ENCODE assay signal across 11 mouse cellular contexts in genomic region chr11:120820546-120820945, GRCm38 (mm10). TPM values are rescaled to one million over a fixed set of nuclear protein-coding genes. Genes with fewer than 3 reads are reported as not detected.
DNase-seq lines count a peak whose midpoint lies in the region; TF ChIP-seq lines count a peak whose summit lies in the region.
"Had no signal": no experiment of that assay in that cellular context is flagged by ENCODE, and none has a peak within 500 bp of the region (broad histone marks: within the 10 kb centered on the region; RNA-seq: fewer than 3 reads in every experiment).

No protein-coding gene starts in this region.

- H3K9me3 ChIP-seq in heart, embryonic 10.5 days = no peaks in the 10 kb centered on the region
- H3K9me3 ChIP-seq in E14TG2a.4 (ENCODE audit: low read length) = no peaks in the 10 kb centered on the region
- H3K9me3 ChIP-seq in limb, embryonic 10.5 days (replicated peaks) = no peaks in the 10 kb centered on the region

- no peak for TF ChIP-seq EP300 in heart, adult 2 months (IDR thresholded peaks at IDR 0.05; ENCODE audit: insufficient read depth, low read depth, low read length)

- H3K4me1 ChIP-seq in heart, embryonic 10.5 days = peaks cover 39% of the 10 kb centered on the region
- H3K4me1 ChIP-seq in heart, adult 2 months (ENCODE audit: control insufficient read depth, insufficient read depth, low read length) = peaks cover 7% of the 10 kb centered on the region
- peaks cover 74% of the 10 kb centered on the region for H3K4me1 ChIP-seq in E14TG2a.4 (replicated peaks; ENCODE audit: low read depth, low read length)
- H3K4me1 ChIP-seq in brown adipose tissue, adult 24 weeks (ENCODE audit: control insufficient read depth, insufficient read depth, insufficient read length, low read length) = peaks cover 5% of the 10 kb centered on the region
- peaks cover 37% of the 10 kb centered on the region for H3K4me1 ChIP-seq in limb, embryonic 10.5 days
- peaks cover 5% of the 10 kb centered on the region; the same call in 1 of the 2 replicates for H3K4me1 ChIP-seq in kidney, adult 2 months (ENCODE audit: control insufficient read depth, insufficient read depth, low read length)

- H3K27me3 ChIP-seq in heart, embryonic 10.5 days (ENCODE audit: insufficient read depth, poor library complexity, severe bottlenecking) = no peaks in the 10 kb centered on the region
- no peaks in the 10 kb centered on the region for H3K27me3 ChIP-seq in heart, adult 2 months (ENCODE audit: control insufficient read depth, insufficient read depth, low read length)
- no peaks in the 10 kb centered on the region for H3K27me3 ChIP-seq in E14TG2a.4 (ENCODE audit: insufficient read depth, low read length)
- H3K27me3 ChIP-seq in limb, embryonic 10.5 days (ENCODE audit: low read depth, poor library complexity, severe bottlenecking) = no peaks in the 10 kb centered on the region
- H3K27me3 ChIP-seq in kidney, adult 2 months (replicated peaks; ENCODE audit: control insufficient read depth, insufficient read depth, low read length) = no peaks in the 10 kb centered on the region

- no peaks in the 10 kb centered on the region for H3K79me2 ChIP-seq in heart, adult 2 months (replicated peaks; ENCODE audit: control insufficient read depth, insufficient read depth, low read length)

- TF ChIP-seq CTCF in heart, adult 2 months (IDR thresholded peaks at IDR 0.05) = no peak
- TF ChIP-seq CTCF in E14TG2a.4 (conservative IDR thresholded peaks at IDR 0.05; ENCODE audit: low read length) = no peak
- no peak for TF ChIP-seq CTCF in kidney, adult 2 months (conservative IDR thresholded peaks at IDR 0.05; ENCODE audit: insufficient read depth, insufficient read length, low read depth, low read length)

- intact Hi-C loops in heart, adult 2 months (cut with DNase I) = no loop called here

- peaks cover 69% of the 10 kb centered on the region for H3K36me3 ChIP-seq in heart, embryonic 10.5 days
- H3K36me3 ChIP-seq in heart, adult 2 months (ENCODE audit: control insufficient read depth, insufficient read depth, low read length) = no peaks in the 10 kb centered on the region
- H3K36me3 ChIP-seq in E14TG2a.4 (ENCODE audit: insufficient read depth, low read length) = peaks cover 77% of the 10 kb centered on the region
- H3K36me3 ChIP-seq in limb, embryonic 10.5 days = peaks cover 75% of the 10 kb centered on the region
- no peaks in the 10 kb centered on the region for H3K36me3 ChIP-seq in kidney, adult 2 months (ENCODE audit: control insufficient read depth, insufficient read depth, low read length)

- DNase-seq in heart, embryonic 10.5 days (ENCODE audit: low spot score) = no peak
- DNase-seq in heart, adult 2 months = no peak
- DNase-seq in limb, embryonic 10.5 days (ENCODE audit: low spot score) = no peak
- no peak for DNase-seq in adrenal gland, postnatal 25 days
- no peak for DNase-seq in T-cell, adult 2 months (ENCODE audit: low spot score)
- DNase-seq in kidney, adult 2 months = no peak
- DNase-seq: gastrocnemius, adult 2 months; lung, postnatal 4 days; thymus, postnatal 14 days had no signal

- 96% methylated on average over 14 of the region's 14 CpGs for WGBS in heart, embryonic 10.5 days
- WGBS in heart, adult 2 months = 92% methylated on average over 14 of the region's 14 CpGs
- WGBS in limb, embryonic 10.5 days = 93% methylated on average over 14 of the region's 14 CpGs
- 90% methylated on average over 14 of the region's 14 CpGs for WGBS in kidney, adult 2 months

- TF ChIP-seq POLR2A in heart, adult 2 months (IDR thresholded peaks at IDR 0.05; ENCODE audit: insufficient read depth, low read depth, low read length) = no peak
- TF ChIP-seq POLR2A in kidney, adult 2 months (IDR thresholded peaks at IDR 0.05; ENCODE audit: low read depth, low read length) = no peak

- no peak overlapping the region for H3K9ac ChIP-seq in heart, adult 2 months (ENCODE audit: low read depth, low read length)

- H3K27ac ChIP-seq in heart, embryonic 10.5 days = 0 out of 2 replicates have a peak overlapping the region, but pooled peaks have one; percentile 3
- H3K27ac ChIP-seq in heart, adult 2 months = no peak overlapping the region
- no peak overlapping the region for H3K27ac ChIP-seq in brown adipose tissue, adult 24 weeks (replicated peaks; ENCODE audit: low read depth, low read length)
- H3K27ac ChIP-seq in limb, embryonic 10.5 days = 0 out of 2 replicates have a peak overlapping the region, but pooled peaks have one; percentile 12
- no peak overlapping the region for H3K27ac ChIP-seq in kidney, adult 2 months (ENCODE audit: insufficient read depth, low read depth, low read length)

- H3K4me3 ChIP-seq in heart, embryonic 10.5 days = no peak overlapping the region
- no peak overlapping the region for H3K4me3 ChIP-seq in heart, adult 2 months
- H3K4me3 ChIP-seq in E14TG2a.4 (replicated peaks; ENCODE audit: low read length) = peak overlapping the region; percentile 96; the same call in 1 of the 2 replicates
- peak overlapping the region; percentile 12; the same call in 1 of the 2 replicates for H3K4me3 ChIP-seq in brown adipose tissue, adult 24 weeks (ENCODE audit: insufficient read depth, low read depth, low read length)
- H3K4me3 ChIP-seq in limb, embryonic 10.5 days = 0 out of 2 replicates have a peak overlapping the region, but pooled peaks have one; percentile 13
- H3K4me3 ChIP-seq in kidney, adult 2 months (ENCODE audit: insufficient read depth, low read depth, low read length) = no peak overlapping the region
- H3K4me3 ChIP-seq: gastrocnemius, adult 2 months had no signal

RNA-seq across cellular contexts. Expression of gene Fasn, which starts 3.8 kb away (rescaled TPM):
- polyA plus RNA-seq in heart, embryonic 10.5 days (2016; fragmentation: Nextera tagmentation; extraction: Ambion mirVana) = 55.2 and 74.9 TPM in 2 replicates
- 10 to 100 TPM; 22.0 to 32.1 TPM for total RNA-seq in heart, adult 2 months (2021)
- 318 and 731 TPM in 2 replicates for polyA plus RNA-seq in heart, adult 2 months (2012; rRNA removed)
- polyA plus RNA-seq in brown adipose tissue, adult 24 weeks (2012; ENCODE audit: insufficient read depth, insufficient read length, missing spikeins) = 5,806 and 7,060 TPM in 2 replicates
- polyA plus RNA-seq in limb, embryonic 10.5 days (2016; fragmentation: Nextera tagmentation; extraction: Ambion mirVana) = 125 and 139 TPM in 2 replicates
- total RNA-seq in adrenal gland, postnatal 25 days (2021) = 1,301 and 1,518 TPM in 2 replicates
- polyA plus RNA-seq in kidney, adult 2 months (2012; rRNA removed) = 936 and 1,244 TPM in 2 replicates

RNA-seq across cellular contexts. Expression of gene Dus1l, which starts 24.3 kb away (rescaled TPM):
- 70.5 and 88.8 TPM in 2 replicates for polyA plus RNA-seq in heart, embryonic 10.5 days (2016; fragmentation: Nextera tagmentation; extraction: Ambion mirVana)
- total RNA-seq in heart, adult 2 months (2021) = 10 to 100 TPM; 23.3 to 23.5 TPM
- polyA plus RNA-seq in heart, adult 2 months (2012; rRNA removed) = 20.6 and 26.4 TPM in 2 replicates
- 20.1 and 31.0 TPM in 2 replicates for polyA plus RNA-seq in brown adipose tissue, adult 24 weeks (2012; ENCODE audit: insufficient read depth, insufficient read length, missing spikeins)
- 122 and 136 TPM in 2 replicates for polyA plus RNA-seq in limb, embryonic 10.5 days (2016; fragmentation: Nextera tagmentation; extraction: Ambion mirVana)
- 62.7 and 65.8 TPM in 2 replicates for total RNA-seq in adrenal gland, postnatal 25 days (2021)
- 42.3 and 42.6 TPM in 2 replicates for polyA plus RNA-seq in kidney, adult 2 months (2012; rRNA removed)

RNA-seq across cellular contexts. Expression of gene Gps1, which starts 36.5 kb away (rescaled TPM):
- 184 and 208 TPM in 2 replicates for polyA plus RNA-seq in heart, embryonic 10.5 days (2016; fragmentation: Nextera tagmentation; extraction: Ambion mirVana)
- total RNA-seq in heart, adult 2 months (2021) = 10 to 100 TPM; 54.4 to 55.8 TPM
- 85.9 and 129 TPM in 2 replicates for polyA plus RNA-seq in heart, adult 2 months (2012; rRNA removed)
- polyA plus RNA-seq in brown adipose tissue, adult 24 weeks (2012; ENCODE audit: insufficient read depth, insufficient read length, missing spikeins) = 48.9 and 60.0 TPM in 2 replicates
- polyA plus RNA-seq in limb, embryonic 10.5 days (2016; fragmentation: Nextera tagmentation; extraction: Ambion mirVana) = 269 and 270 TPM in 2 replicates
- total RNA-seq in adrenal gland, postnatal 25 days (2021) = 120 and 131 TPM in 2 replicates
- polyA plus RNA-seq in kidney, adult 2 months (2012; rRNA removed) = 173 and 175 TPM in 2 replicates

RNA-seq across cellular contexts. Expression of gene Rfng, which starts 36.5 kb away (rescaled TPM):
- 28.4 and 30.4 TPM in 2 replicates for polyA plus RNA-seq in heart, embryonic 10.5 days (2016; fragmentation: Nextera tagmentation; extraction: Ambion mirVana)
- 10 to 100 TPM; 11.9 to 12.5 TPM for total RNA-seq in heart, adult 2 months (2021)
- polyA plus RNA-seq in heart, adult 2 months (2012; rRNA removed) = 28.6 and 30.0 TPM in 2 replicates
- 14.0 and 15.1 TPM in 2 replicates for polyA plus RNA-seq in brown adipose tissue, adult 24 weeks (2012; ENCODE audit: insufficient read depth, insufficient read length, missing spikeins)
- polyA plus RNA-seq in limb, embryonic 10.5 days (2016; fragmentation: Nextera tagmentation; extraction: Ambion mirVana) = 35.7 and 40.4 TPM in 2 replicates
- total RNA-seq in adrenal gland, postnatal 25 days (2021) = 21.3 and 23.9 TPM in 2 replicates
- polyA plus RNA-seq in kidney, adult 2 months (2012; rRNA removed) = 69.0 and 80.5 TPM in 2 replicates

RNA-seq across cellular contexts. Expression of gene Hmga1b, which starts 58.0 kb away (rescaled TPM):
- polyA plus RNA-seq in heart, embryonic 10.5 days (2016; fragmentation: Nextera tagmentation; extraction: Ambion mirVana) = 6.4 and 7.7 TPM in 2 replicates
- 10 to 100 TPM; 24.5 to 31.4 TPM for total RNA-seq in heart, adult 2 months (2021)
- 0.57 and 1.4 TPM in 2 replicates for polyA plus RNA-seq in heart, adult 2 months (2012; rRNA removed)
- 14.9 and 15.4 TPM in 2 replicates for polyA plus RNA-seq in brown adipose tissue, adult 24 weeks (2012; ENCODE audit: insufficient read depth, insufficient read length, missing spikeins)
- polyA plus RNA-seq in limb, embryonic 10.5 days (2016; fragmentation: Nextera tagmentation; extraction: Ambion mirVana) = 9.3 and 20.0 TPM in 2 replicates
- total RNA-seq in adrenal gland, postnatal 25 days (2021) = 11.4 and 18.7 TPM in 2 replicates
- polyA plus RNA-seq in kidney, adult 2 months (2012; rRNA removed) = 0.53 and 0.55 TPM in 2 replicates

Comparison
In these comparisons a context has a peak if more than half of its experiments do, and no peak if none do; other contexts are left out.
1. H3K27ac ChIP-seq: peak in heart, embryonic 10.5 days (single experiment) and limb, embryonic 10.5 days (single experiment); none in heart, adult 2 months (single experiment), brown adipose tissue, adult 24 weeks (single experiment) and kidney, adult 2 months (single experiment).
2. H3K4me3 ChIP-seq: peak in E14TG2a.4 (single experiment), brown adipose tissue, adult 24 weeks (single experiment) and limb, embryonic 10.5 days (single experiment); none in heart, embryonic 10.5 days (single experiment), heart, adult 2 months (single experiment) and kidney, adult 2 months (single experiment).